Mouse (Mus musculus) retina, postnatal 1 day (tissue): Measurements from ENCODE around the gene Arid1a.
A peak's percentile ranks its signal among the peaks of the same experiment; 100 is the strongest.
"Not testable (repeated sequence)": the region's sequence is repeated elsewhere in the genome, so short reads cannot be mapped to it uniquely, and the experiment has no call there.

ENCODE experiments used
- DNase-seq: peaks from one replicate; pipeline ENCODE4 v3.0.0-alpha.2; 2012

Gene Arid1a

GRCm38 (mm10) chr4:133649989-133650699 is 106.4 kb downstream of the Arid1a start, which contains the start of gene Zdhhc18:
TSS of gene Zdhhc18 (minus strand) at chr4:133650154.
- peak; percentile 83 for DNase-seq

GRCm38 (mm10) chr4:133649464-133649863 is 107.1 kb downstream of the Arid1a start:
- not testable (repeated sequence) for DNase-seq

DNA sequence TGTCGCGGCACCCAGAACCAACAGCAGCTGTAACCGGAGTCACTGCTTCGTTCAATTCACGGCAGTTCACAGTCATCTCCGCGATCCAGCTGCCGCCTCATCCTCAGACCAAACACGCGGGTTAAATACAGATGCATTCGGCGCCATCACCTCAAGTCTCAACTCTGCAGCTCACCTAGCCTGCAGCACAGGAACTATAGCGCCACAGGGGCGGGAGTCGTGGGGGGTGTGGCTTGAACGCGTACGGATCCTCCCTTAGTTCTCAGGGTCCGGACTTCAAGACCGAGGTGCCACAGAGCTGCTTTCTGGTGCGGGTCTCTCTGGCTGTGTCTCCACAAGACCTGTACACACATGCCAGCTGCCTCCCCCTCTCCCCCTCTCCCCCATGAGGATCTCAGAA is 110.9 kb downstream of the Arid1a start:
- no peak for DNase-seq

DNA sequence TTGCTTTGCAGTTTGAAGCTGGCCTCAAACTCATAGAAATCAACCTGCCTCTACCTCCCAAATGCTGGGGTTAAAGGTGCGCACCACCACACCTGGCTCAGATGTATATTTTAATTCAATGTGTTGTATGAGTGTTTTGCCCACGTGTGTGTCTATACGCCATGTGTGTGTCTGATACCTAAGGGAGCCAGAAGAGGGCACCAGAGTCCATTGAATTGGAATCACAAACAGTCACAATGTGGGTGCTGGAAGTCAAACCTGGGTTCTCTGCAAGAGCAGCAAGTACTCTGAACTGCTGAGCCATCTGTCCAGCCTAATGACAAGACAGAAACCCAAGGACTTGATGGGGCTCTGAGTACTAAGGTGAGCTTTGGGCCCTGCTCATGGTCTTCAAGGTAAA is 111.4 kb downstream of the Arid1a start:
- no peak for DNase-seq

- no peak for DNase-seq
These were observed 122.5 kb downstream of the Arid1a start for GRCm38 (mm10) chr4:133634043-133634410.

- peak; percentile 89 for DNase-seq
These were observed 123.1 kb downstream of the Arid1a start for GRCm38 (mm10) chr4:133633332-133634042.

DNA sequence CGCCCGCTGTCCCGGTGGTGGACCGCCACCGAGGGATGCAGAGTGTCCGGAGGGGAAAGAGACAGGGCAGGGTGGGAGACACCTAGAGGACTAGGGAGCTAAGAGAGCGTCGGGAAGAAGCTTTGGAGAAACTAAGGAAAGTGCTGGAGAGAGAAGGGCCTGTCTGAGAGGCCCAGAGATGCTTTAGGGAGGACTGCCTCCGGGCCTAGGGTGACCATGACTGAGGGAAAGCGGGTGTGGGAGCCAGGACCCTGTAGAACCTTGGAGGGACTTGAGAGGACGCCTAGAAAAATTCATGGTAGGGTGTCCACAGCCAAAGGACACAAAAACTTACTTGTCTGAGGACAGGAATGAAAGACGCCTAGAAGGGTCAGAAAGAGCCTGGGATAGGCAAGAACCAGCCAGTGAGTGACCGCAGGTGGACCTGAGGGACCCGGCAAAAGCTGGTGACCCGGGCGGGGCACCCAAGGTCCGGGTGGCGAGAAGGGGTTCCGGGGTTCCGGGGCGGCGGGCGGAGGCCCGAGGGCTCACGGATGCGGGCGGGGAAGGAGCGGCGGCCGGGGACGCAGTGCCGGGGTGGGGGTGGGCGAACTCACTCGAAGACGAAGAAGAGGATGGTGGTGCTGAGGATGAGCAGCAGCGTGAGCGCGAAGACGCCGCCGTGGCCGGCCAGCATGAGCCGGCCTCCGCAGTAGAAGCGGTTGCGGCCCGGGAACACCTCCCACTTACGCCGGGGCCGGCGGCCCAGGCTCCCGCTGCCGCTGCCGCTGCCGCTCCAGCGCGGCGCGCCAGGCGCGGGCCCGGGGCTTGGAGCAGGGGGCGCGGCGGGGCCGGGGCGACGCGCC is 123.9 kb downstream of the Arid1a start:
- DNase-seq: no peak

- DNase-seq: no peak
These were observed 124.7 kb downstream of the Arid1a start for GRCm38 (mm10) chr4:133631769-133632411.

GRCm38 (mm10) chr4:133631071-133631768 is 125.3 kb downstream of the Arid1a start:
- no peak for DNase-seq

DNA sequence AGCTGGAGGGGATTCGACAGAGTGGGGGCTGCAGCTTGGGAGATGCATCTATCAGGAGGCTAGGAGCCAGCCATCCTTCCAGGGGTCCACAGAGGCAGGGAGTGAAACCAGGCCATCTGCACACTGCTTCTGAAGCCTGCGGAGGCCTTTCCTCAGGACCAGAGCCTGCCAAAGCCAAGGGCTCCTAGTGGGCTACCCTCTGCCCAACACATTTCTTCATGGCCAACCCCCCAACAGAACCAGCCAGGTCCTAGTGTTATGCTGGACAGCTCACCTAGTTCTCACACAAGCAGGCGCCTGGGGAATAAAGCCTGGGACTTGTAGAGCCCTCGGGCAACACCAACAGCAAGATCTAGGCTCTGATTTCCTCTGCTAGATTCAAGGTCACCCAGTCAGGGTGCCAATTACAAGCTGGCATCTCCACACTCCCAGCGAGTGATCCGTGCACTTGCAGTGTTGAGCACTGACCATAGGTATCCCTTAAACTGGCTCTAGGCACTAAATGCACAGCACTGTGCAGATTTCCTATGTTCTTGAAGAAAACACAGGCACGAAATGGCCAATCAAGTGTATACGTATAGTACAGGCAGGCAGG is 126.1 kb downstream of the Arid1a start:
- no peak for DNase-seq

GRCm38 (mm10) chr4:133629191-133629590 is 127.4 kb downstream of the Arid1a start:
- no peak for DNase-seq
